Mouse (Mus musculus): ENCODE measurements at regions not wholly inside any gene's neighbourhood (a gene's known extent, or its start where the extent isn't known, plus 50 kb on each side); places are given as distances from the start of the nearest gene placed in this dataset.

DNA sequence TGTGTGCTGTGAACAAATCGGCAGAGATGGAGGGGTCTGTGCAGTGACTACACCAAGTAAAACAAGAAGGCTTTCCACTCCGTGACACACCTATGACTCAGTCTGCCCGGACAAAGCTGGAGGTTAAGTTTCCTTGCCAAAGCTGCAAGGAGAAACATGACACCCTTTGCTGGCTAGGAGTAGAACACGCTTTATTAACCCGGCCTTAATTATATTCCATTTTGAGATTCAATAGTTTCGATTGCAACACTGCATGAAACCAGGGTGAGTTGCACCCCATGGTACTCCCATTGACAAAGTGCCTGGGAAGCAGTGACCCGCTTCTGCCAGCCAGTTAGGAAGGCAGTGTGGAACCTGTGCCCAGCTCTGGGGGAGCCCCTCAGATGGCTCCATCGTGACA, 256.2 kb upstream of the Gm26657 start:
- DNase-seq (ENCODE audit: low read depth in 2 of 2, low spot score in 2 of 2) = no peak

DNA sequence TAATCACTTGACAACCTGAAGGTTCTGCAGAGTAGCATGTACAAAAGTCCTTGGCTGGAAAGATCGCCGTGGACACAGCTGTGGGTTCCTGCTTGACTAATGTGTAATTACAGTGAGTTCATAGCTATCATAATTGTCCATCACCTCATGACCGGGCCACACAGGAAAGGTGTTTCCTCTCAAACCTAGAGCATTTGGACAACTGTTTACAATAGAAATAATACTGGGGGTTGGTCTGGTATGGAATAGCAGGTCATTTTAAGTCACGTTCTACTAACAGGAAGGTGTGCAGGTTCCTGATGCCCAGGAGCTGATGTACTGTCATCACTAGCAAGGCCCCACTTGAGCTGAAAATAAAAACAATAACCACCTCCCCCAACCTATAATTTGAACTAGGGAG, 283.1 kb upstream of the Gm26657 start:
- DNase-seq (ENCODE audit: low read depth in 2 of 2, low spot score in 2 of 2) = no peak

DNA sequence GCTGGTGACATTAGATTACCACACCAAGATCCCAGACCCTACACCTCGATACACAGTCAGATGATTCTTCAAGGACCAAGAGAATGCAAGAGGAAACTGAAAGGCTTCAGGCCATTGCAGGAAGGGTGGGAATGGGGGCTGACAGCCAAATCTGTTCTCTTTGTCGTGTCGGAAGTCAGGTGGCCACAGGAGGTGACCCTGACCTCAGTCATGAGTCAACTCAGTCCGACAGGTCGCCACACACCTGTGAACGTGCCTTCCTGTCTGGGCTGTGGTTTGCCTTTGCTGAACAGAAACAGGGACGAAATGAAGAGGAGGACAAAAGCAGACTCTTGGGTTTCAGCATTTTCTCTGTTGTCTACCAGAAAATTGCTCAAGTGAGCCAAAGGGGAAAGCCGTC, 318.3 kb upstream of the Gm26657 start:
- no peak for DNase-seq (ENCODE audit: low read depth in 2 of 2, low spot score in 2 of 2)

DNA sequence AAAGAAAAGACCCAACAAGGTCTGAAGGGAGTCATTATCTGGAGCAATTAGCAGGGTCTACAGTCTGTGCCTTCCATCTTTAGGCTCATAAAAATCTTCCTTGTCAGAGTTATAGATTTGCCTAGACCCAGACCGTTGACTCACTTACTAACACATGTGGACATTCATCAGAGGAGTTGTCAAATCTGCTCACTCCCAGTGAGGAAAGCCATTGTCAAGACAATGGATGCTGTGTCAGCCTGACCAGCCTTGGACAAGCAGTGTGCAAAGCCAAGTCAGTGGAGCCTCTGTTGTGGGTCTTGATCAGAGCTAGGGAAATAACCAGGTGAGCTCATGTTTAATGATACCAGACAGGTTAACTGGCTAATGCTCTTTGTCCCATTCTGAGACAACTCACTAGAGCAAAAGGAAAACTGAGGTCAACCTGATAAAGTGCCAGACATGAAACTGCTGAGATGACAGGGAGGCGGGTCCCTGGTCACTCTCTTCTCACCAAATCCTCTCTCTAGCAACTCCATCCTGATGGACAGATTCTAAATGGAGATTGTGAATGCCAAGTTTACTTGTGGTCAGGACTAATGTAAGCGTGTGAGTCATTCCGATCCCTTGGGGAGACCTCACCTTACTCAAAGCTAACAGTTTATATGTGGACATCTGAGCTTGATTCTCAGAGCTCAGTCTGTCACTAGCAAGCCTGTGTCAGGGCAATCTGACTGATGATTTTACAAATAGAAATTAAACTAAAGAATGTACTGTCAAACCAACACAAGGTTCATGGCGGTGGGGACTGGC, 320.6 kb upstream of the Gm26657 start:
- no peak for DNase-seq (ENCODE audit: low read depth in 2 of 2, low spot score in 2 of 2)

DNA sequence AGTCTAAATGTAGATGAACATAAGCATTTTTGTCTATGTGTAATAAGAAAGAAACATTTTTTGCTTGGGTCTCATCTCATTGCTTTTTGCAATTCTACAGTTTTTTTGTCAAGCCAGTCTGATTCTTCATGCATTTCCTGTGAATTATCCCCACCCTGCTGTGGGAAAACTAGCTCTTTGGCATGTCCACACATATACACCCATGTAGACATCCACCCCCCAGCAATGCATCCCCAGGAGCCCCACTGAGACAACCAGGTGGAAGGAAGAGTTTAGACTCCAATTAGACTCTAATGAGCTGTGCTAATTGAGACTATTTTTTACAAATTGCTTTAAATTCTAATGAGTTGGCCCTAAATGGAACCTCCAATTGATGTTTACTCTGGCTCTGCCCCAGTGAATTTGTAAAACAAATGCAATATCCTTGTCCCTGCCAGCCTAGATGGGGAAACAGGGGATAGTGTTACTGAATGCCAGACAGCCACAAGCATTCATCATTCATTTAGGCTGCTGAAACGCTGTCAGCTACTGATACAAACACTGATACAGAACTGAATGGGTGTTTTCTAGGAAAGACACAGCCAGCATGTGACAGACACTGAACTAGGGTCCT, 328.7 kb upstream of the Gm26657 start:
- no peak for DNase-seq (ENCODE audit: low read depth in 2 of 2, low spot score in 2 of 2)

DNA sequence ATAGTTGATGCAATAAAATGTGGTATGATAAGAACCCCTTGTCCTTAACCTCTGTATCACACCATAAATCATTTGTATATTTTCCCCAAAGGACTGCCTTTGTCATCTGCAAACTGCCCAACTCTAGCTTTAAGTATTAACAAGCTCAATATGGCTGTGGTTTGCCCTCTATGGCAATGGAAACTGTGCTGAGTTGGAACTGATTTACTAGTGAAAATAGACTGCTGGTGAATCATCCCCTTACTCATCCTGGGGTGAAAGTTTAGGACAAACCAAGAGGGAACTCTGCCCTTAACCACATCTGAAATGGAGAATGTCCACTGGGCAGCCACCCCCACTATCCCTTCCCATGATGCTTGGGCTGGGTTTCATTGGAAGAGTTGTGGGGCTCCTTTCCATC, 346.1 kb upstream of the Gm26657 start:
- no peak for DNase-seq (ENCODE audit: low read depth in 2 of 2, low spot score in 2 of 2)

DNA sequence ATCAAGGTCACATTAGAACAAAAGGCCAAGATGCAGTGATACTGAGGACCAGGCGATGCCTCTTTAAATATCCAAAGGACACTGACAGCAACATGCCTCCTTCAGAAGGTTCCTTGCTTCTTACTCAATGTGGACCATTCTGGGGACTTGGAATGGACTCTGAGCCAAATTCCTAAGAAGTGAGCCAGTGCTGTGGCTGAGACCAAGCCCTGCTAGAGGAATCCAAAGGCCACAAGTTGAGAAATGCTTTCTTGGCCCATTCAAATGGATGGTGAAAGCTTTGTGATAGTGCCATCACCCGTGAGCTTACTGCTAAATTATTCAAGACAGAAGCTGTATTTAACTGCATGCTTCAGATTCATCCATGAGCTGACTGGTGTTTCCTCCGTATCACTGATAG, 352.8 kb upstream of the Gm26657 start:
- DNase-seq (ENCODE audit: low read depth in 2 of 2, low spot score in 2 of 2) = no peak

DNA sequence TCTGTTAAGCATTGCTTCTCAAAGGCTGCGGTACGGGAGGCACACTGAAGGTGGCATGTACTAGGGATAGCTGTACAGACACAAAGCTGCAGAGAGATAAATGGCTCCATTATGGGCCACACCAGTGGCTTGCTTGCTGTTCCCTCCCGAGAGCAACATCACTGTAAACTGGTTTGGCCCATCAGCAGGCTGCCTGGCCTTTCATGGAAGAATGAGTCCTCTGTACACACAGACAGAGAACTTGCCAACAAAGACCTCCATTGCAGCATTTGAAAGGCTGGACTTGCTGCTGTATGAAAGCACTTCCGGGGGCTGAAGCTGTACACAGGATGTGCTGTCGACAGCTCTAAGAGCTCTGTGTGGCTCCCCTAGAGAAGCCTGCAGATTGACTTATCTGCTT, 364.1 kb upstream of the Gm26657 start:
- no peak for DNase-seq (ENCODE audit: low read depth in 2 of 2, low spot score in 2 of 2)

DNA sequence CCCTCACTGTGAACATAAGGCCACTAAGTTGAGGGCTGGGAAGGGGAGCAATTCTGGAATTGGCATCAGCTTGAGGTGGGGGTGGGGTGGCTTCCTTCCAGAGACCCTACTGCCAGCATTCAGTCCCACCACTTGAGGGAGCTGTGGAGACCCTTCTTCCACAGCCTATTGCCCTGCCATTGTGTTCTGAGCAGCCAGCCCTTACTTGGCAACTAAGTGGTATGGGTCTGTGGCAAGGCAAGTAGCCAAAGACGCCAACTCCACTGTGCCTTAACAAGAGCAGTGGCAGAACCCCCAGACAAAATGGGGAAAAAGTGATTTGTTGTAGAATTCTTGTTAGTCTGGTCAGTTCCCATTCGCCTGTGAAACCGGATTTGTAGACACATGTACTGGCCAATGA, 365.4 kb upstream of the Gm26657 start:
- no peak for DNase-seq (ENCODE audit: low read depth in 2 of 2, low spot score in 2 of 2)

DNA sequence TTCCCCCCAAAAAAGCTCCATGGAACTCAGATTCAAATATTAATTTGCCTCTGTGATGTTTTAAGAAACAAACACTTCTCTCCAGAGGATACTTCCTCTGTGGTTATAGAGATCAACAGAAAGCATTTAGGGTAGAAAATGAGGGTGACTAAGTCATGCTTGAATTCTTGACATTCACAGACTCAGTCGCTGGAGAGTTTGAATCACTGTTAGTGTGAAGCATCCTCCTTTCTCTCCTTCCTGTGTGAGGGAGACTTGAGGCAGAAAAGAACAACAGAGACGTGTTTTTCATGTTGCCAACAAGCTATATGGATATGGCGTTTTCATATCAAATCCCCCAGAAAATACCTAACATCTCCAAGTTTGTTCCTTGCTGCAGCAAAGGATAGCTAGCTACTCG, 366.1 kb upstream of the Gm26657 start:
- no peak for DNase-seq (ENCODE audit: low read depth in 2 of 2, low spot score in 2 of 2)

DNA sequence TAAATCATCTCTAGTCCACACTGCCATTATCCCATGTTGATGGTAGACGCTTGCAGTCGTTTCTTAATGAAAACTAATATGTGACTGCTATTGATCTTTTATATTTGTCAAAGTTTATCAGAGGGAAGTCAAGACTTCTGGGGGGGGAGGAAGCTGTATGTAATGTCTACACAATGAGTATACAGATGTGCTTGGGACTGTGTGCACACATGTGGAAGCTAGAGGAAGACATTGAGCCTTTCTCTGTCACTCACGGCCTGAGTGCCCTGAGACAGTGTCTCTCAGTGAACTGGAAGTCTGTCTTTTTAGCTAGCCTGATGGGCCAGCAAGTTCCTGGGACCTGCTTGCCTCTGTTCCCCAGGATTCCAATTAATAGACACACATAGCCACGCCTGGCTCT, 366.7 kb upstream of the Gm26657 start:
- DNase-seq (ENCODE audit: low read depth in 2 of 2, low spot score in 2 of 2) = no peak

DNA sequence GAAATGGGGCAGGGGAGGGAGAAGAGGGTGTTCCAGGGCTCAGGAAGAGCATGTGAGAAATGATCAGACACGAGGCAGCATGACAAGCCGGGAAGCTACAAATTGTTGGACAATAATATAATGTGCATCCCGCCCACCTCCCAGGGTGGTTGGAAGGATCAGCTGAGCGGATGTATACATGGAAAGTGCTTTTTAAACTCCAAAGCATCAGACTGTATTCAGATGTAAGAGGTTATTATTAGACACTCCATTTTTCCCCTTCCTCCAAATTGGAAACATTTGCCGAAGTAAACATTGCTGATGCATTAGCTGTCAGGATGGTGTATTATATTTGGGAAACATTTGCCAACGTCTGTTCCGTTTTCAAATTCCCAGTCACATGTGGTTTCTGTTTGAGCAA, 367.2 kb upstream of the Gm26657 start:
- DNase-seq (ENCODE audit: low read depth in 2 of 2, low spot score in 2 of 2) = no peak

DNA sequence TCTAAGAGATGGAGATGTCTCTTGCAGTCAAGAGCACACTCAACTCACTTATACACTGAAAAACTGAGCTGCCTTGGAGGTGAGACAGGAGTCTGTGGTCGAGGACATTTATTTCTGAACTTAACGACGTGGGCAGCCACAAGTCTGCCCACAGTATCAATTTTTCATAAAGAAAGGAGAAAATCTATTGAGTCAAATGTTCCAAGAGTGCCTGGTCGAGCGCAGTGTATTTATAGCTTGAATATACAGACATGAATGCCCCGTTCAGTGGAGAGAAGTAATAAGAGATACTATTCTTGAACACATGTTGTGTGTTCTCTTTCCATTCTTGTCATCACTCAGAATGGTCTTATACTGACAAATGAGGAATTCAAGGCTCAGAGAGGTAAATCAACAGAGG, 375.3 kb upstream of the Gm26657 start:
- no peak for DNase-seq (ENCODE audit: low read depth in 2 of 2, low spot score in 2 of 2)

DNA sequence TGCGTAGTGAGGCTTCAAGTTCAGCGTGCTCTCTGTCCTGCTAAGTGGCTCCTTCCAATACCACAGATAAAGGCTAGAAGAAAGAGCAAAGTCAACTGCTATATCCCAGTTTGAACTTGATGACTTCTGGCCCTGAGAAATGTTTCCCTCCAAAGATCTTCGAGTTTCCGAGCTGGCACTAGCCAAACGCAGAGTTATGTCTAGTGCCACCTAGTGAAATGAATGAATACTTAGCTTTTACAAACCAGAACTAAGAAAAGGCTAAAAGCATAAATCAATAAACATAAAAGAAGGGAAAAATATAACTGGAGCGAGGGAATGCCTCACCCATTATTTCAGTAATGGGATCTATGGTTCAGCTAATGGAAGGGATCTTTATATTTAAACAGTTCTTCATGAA, 377.7 kb upstream of the Gm26657 start:
- no peak for DNase-seq (ENCODE audit: low read depth in 2 of 2, low spot score in 2 of 2)

DNA sequence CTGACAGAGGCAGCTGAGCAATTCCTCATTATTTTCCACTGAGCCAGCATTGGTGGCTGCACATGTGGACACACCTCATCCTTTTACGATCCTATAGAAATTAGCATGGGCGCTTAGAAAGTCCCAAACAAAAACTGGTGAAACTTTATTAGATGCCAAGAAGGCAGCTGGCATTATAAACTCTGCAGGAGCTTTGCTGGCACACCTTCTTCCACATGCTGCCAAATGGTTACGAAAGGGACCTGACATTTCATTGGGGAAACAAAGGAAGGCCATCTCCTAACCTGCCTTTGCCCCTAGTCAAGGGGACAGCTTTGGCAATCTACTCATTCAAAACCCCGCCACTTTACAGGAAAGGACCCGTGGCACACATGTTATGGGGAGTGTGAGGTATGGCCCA, 390.7 kb upstream of the Gm26657 start:
- no peak for DNase-seq (ENCODE audit: low read depth in 2 of 2, low spot score in 2 of 2)

DNA sequence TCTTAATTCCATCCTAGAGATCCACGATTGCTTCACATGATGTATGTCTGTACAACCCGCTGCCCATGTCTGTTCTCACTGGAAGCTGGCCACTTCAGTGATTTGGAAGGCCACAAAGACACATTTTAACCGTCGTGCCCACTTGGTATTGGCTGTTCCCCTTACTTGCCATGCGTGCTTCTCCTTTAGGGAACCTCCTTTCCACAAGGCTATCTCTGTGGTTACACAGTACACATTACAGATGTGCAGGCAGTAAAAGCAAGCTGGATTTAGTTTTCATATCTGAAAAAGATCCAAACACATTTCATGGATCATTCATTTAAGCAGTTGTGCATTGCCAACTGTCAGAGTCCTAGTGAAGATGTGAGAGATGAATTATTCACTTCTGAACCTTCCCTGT, 414.7 kb upstream of the Gm26657 start:
- no peak for DNase-seq (ENCODE audit: low read depth in 2 of 2, low spot score in 2 of 2)

DNA sequence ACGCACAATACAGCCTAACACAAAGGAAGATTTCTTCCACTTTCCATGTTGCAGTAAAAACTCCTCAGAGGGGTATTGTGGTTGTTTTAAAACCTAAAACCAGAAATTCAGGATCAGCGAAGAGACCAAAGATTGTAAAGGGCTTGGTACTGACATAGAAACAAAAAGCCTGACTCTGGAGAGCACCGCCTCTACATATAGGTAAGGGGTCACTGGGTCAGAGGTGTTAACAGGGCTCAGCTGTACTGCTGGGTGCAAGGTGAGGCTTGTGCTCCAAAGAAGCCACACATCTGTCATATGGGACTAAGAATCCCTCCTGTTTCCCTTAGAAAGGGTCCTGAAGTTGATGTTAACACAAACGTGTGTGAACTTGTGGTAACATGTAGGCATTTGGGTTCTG, 420.7 kb upstream of the Gm26657 start:
- no peak for DNase-seq (ENCODE audit: low read depth in 2 of 2, low spot score in 2 of 2)

DNA sequence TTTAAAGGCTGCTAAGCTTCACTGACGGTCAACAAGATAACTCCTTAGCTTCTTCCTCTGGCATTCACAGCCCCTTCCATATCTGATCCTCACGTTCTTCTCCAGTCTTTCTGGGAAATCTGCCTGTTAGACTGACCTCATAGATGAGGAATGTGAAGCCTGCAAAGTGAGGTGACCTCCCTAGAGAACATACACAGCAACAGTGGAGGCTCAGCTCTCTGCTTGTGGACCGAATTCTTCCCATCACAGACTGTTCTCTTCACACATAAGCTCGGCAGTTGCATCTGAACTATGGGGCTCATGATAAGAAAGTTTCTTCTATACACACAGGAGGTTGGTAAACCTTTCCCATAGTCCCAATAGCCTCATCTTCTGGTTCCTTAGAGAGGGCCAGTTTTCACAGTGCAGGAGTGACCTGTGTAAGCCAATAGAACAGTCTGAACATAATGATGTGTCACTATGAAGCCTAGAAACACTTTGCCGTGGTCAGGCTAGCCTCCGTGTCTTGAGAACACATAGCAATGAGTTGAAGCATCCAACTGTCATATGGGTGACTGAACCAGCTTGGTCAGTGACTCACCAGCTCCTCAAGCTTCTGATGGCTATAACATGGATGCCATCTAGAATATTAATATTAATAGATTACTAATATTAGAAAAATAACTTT, 434.1 kb upstream of the Gm26657 start:
- DNase-seq (ENCODE audit: low read depth in 2 of 2, low spot score in 2 of 2) = no peak

DNA sequence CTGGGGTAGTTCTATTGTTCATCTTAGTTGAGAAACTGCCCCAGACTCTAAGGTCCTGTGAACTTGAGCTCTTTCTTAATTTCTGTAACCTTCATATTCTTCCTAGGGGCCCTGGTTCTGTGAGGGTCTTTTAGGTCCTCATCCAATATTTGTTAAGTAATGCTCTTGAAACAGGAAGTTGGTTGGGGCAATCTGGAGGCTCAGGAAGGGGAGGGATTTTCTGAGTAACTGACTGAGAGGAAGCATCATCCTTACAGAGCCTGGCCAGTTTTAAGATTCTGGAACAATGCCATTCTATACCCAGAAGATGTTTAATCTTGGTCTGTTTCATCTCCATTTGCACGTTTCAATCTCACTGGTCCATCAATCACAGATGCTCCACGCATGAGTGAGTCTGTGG, 435.6 kb upstream of the Gm26657 start:
- DNase-seq (ENCODE audit: low read depth in 2 of 2, low spot score in 2 of 2) = no peak

DNA sequence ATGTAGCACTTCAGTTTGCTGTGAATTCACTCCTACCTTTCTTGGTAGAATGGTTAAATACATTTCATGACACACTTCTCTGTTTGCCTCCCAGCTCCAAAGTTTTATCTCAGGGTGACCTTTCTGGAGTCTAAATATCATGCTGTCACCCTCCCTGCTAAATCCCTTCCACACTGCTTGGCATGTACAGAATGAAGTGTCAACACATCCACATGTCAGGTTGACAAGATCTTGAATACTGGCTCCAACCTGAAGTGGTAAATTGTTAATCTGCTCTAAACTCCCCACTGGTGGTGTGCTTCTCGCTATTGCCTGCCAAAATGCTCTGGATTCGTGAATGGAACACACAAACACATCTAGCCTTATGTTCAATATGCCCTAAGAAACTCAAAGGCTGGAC, 451.9 kb upstream of the Gm26657 start:
- DNase-seq (ENCODE audit: low read depth in 2 of 2, low spot score in 2 of 2) = no peak

DNA sequence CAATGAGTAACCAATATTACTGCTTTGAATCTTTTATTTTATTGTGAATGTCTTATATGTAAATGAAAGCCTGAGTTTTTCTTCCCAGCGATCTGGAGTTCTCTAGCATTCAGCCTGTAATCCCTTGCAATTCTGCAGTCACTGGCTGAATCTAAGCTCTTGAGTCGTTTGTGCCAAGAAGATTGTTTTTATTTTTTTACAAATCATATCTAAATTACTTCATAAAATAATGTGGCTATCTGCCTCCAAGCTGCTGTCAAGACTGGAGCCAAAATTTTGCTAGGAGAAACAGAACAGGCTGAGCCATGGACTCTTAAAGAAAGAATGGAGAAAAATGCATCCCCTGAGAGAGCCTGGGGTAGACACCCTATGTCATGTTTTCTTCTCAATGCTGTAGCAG, 455.4 kb upstream of the Gm26657 start:
- no peak for DNase-seq (ENCODE audit: low read depth in 2 of 2, low spot score in 2 of 2)

DNA sequence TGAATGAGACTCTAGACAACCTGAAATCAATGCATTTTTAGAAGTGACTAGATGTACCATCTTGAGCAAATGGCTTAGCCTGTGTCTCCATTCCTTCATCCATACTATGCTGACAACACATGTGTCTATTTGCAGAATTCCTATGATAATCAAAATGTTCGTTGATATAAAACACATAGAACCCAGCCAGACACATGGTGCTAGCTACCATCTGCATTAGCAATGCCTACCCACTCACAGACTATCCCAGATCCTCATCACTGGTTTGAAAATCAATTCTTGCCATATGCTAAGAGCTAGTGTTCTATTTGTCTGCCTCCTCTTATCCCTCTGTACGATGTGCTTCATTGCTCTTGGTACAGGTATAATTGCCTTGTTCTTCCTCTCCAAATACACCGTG, 464.0 kb upstream of the Gm26657 start:
- DNase-seq (ENCODE audit: low read depth in 2 of 2, low spot score in 2 of 2) = no peak

DNA sequence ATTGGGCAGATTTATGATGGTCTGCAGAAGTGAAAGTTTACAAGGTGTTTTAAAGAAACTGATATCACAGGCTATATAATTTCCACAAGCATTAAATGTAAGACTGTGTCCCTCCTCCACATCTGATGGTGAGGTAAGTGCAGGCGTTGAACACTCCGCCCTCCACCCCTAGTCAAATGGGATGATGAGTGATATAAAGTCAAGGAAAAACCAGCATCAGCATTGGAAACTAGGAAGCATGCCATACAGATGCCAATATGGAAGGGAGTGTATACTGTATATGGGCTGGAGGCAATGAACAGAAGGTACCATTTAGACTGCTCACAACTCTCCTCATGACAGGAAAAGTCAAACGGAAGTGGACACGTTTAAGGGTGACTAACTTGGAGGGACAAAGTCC, 468.5 kb upstream of the Gm26657 start:
- no peak for DNase-seq (ENCODE audit: low read depth in 2 of 2, low spot score in 2 of 2)

Measured in CD8-positive naive resting alpha-beta T cell, adult 2 months (primary cell).